Mouse (Mus musculus) embryonic facial prominence, embryonic 10.5 days (tissue): ENCODE measurements at regions not wholly inside any gene's neighbourhood (a gene's known extent, or its start where the extent isn't known, plus 50 kb on each side); places are given as distances from the start of the nearest gene placed in this dataset.

Source experiments
- DNase-seq: peaks from one replicate; pipeline ENCODE4 v3.0.0-alpha.2; 2017; ENCODE audit warnings: low spot score
- H3K27ac ChIP-seq: fragments of 300-500 bp; sonication (generic); replicated peaks from 2 replicates; pipeline ENCODE4 v1.5.1; 2016; ENCODE audit warnings: mild to moderate bottlenecking
- H3K27me3 ChIP-seq: fragments of 300-500 bp; sonication (generic); replicated peaks from 2 replicates; pipeline ENCODE4 v1.6.1; 2016; ENCODE audit warnings: low read depth, mild to moderate bottlenecking; ENCODE audit not compliant: poor library complexity, severe bottlenecking
- H3K36me3 ChIP-seq: fragments of 300-500 bp; sonication (generic); replicated peaks from 2 replicates; pipeline ENCODE4 v1.6.1; 2016; ENCODE audit warnings: mild to moderate bottlenecking, moderate library complexity
- H3K4me1 ChIP-seq: fragments of 300-500 bp; sonication (generic); 2 replicates; pipeline ENCODE4 v1.6.1; 2016
- H3K4me3 ChIP-seq: fragments of 300-500 bp; sonication (generic); 2 replicates; pipeline ENCODE4 v1.5.1; 2016; ENCODE audit warnings: mild to moderate bottlenecking, moderate library complexity
- H3K9me3 ChIP-seq: fragments of 300-500 bp; sonication (generic); 2 replicates; pipeline ENCODE4 v1.6.1; 2016; ENCODE audit warnings: mild to moderate bottlenecking
- WGBS: fragments of 180-500 bp; shearing (Covaris S2); methylation state at CpG from one replicate; pipeline ENCODE4 v1.1.7; 2016; 5-methylcytosine and 5-hydroxymethylcytosine counted together

- Histone ChIP-seq H3K4me1 (peaks cover 20% of the 10 kb centered on the region), H3K27ac (peak overlapping the region; percentile 48; the same call in 1 of the 2 replicates), H3K36me3 (no peaks in the 10 kb centered on the region), H3K27me3 (no peaks in the 10 kb centered on the region), H3K4me3 (no peak overlapping the region), H3K9me3 (0 out of 2 replicates have a peak, but pooled peaks cover 2% of the 10 kb centered on the region)
- DNase-seq, result no peak
- WGBS, result 82% methylated on average over 4 of the region's 4 CpGs
Observed at GRCm38 (mm10) chr15:93846797-93847196, 251.1 kb upstream of the Prickle1 start.

GRCm38 (mm10) chr15:93845801-93846200 is 250.1 kb upstream of the Prickle1 start:
- no peak for DNase-seq
- H3K4me3 ChIP-seq, result no peak overlapping the region
- H3K4me1 ChIP-seq, result peaks cover 16% of the 10 kb centered on the region
- H3K27ac ChIP-seq, result no peak overlapping the region
- 0 out of 2 replicates have a peak, but pooled peaks cover 2% of the 10 kb centered on the region for H3K9me3 ChIP-seq
- no peaks in the 10 kb centered on the region for H3K27me3 ChIP-seq
- WGBS, result 88% methylated on average over 6 of the region's 6 CpGs
- no peaks in the 10 kb centered on the region for H3K36me3 ChIP-seq

GRCm38 (mm10) chr15:93832956-93833355 is 237.3 kb upstream of the Prickle1 start:
- WGBS, result 90% methylated on average over 1 of the region's 1 CpGs
- no peak overlapping the region for H3K27ac ChIP-seq
- H3K9me3 ChIP-seq, result no peaks in the 10 kb centered on the region
- H3K4me3 ChIP-seq, result no peak overlapping the region
- H3K27me3 ChIP-seq, result no peaks in the 10 kb centered on the region
- DNase-seq, result no peak
- no peaks in the 10 kb centered on the region for H3K36me3 ChIP-seq
- H3K4me1 ChIP-seq, result peaks cover 7% of the 10 kb centered on the region

- no peaks in the 10 kb centered on the region for H3K27me3 ChIP-seq
- no peaks in the 10 kb centered on the region for H3K36me3 ChIP-seq
- 87% methylated on average over 14 of the region's 14 CpGs for WGBS
- no peak for DNase-seq
- H3K27ac ChIP-seq, result no peak overlapping the region
- H3K9me3 ChIP-seq, result no peaks in the 10 kb centered on the region
- peaks cover 7% of the 10 kb centered on the region for H3K4me1 ChIP-seq
- no peak overlapping the region for H3K4me3 ChIP-seq
Observed at GRCm38 (mm10) chr15:93832431-93832936, 236.8 kb upstream of the Prickle1 start.

GRCm38 (mm10) chr15:93831148-93831547 is 235.5 kb upstream of the Prickle1 start:
- 80% methylated on average over 3 of the region's 3 CpGs for WGBS
- DNase-seq, result no peak
- Histone ChIP-seq H3K4me1 (peaks cover 11% of the 10 kb centered on the region), H3K27ac (no peak overlapping the region), H3K9me3 (no peaks in the 10 kb centered on the region), H3K27me3 (no peaks in the 10 kb centered on the region), H3K36me3 (no peaks in the 10 kb centered on the region), H3K4me3 (no peak overlapping the region)

GRCm38 (mm10) chr15:93824729-93825694 is 229.3 kb upstream of the Prickle1 start:
- no peaks in the 10 kb centered on the region for H3K36me3 ChIP-seq
- WGBS, result 63% methylated on average over 28 of the region's 28 CpGs
- peaks cover 30% of the 10 kb centered on the region for H3K4me1 ChIP-seq
- H3K27ac ChIP-seq, result peak overlapping the region; percentile 73
- H3K4me3 ChIP-seq, result no peak overlapping the region
- no peaks in the 10 kb centered on the region for H3K27me3 ChIP-seq
- DNase-seq, result peak; percentile 22
- H3K9me3 ChIP-seq, result no peaks in the 10 kb centered on the region

DNA sequence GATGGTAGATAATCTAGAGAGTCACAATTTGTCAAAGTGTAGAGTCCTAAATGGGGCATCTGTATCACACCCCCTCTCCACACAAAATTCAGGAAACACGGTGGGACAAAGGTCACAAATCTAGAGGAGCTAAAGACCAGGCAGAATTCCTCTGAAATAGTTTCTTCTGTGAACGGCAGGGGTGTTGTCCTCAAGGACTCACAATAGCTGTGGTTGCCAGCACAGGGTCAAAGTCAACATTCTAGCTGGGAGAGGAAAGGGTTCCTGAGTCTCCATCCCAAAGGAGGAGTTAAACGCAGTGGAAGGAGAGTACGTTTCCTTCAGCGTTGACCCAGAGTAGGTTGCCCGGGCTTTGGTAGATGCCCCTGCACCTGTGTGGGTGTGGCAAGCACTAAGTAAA is 225.5 kb upstream of the Prickle1 start:
- no peaks in the 10 kb centered on the region for H3K9me3 ChIP-seq
- 83% methylated on average over 6 of the region's 6 CpGs for WGBS
- no peak for DNase-seq
- H3K27ac ChIP-seq, result no peak overlapping the region
- peaks cover 23% of the 10 kb centered on the region for H3K4me1 ChIP-seq
- no peak overlapping the region for H3K4me3 ChIP-seq
- no peaks in the 10 kb centered on the region for H3K36me3 ChIP-seq
- H3K27me3 ChIP-seq, result no peaks in the 10 kb centered on the region

DNA sequence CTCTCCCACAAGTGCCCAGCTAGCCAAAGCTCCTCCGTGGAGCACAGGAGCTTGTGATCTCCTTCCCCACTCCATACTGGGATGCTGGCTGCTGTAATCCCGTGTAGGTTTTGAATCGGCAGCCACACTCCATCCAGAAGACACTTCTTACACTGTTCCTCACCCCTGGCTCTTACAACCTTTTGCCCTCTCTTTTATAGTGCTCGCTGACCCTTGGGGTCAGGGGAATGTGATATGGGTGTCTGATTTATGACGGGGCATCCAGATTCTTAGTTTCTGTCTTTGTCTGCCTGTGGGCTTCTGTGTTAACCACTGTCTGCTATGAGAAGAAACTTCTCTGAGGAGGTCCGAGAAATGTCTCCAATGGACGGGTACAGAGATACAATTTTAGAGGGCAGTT is 216.3 kb upstream of the Prickle1 start:
- WGBS, result 61% methylated on average over 7 of the region's 7 CpGs
- DNase-seq, result no peak
- H3K27ac ChIP-seq, result 0 out of 2 replicates have a peak overlapping the region, but pooled peaks have one; percentile 16
- H3K4me1 ChIP-seq, result peaks cover 3% of the 10 kb centered on the region; the same call in 1 of the 2 replicates
- 0 out of 2 replicates have a peak, but pooled peaks cover 2% of the 10 kb centered on the region for H3K9me3 ChIP-seq
- H3K4me3 ChIP-seq, result no peak overlapping the region
- H3K27me3 ChIP-seq, result no peaks in the 10 kb centered on the region
- no peaks in the 10 kb centered on the region for H3K36me3 ChIP-seq

GRCm38 (mm10) chr15:93807993-93808392 is 212.3 kb upstream of the Prickle1 start:
- peaks cover 3% of the 10 kb centered on the region; the same call in 1 of the 2 replicates for H3K4me1 ChIP-seq
- no peaks in the 10 kb centered on the region for H3K36me3 ChIP-seq
- H3K27ac ChIP-seq, result no peak overlapping the region
- H3K9me3 ChIP-seq, result no peaks in the 10 kb centered on the region
- whole genome bisulfite sequencing, result 87% methylated on average over 8 of the region's 8 CpGs
- H3K4me3 ChIP-seq, result no peak overlapping the region
- H3K27me3 ChIP-seq, result no peaks in the 10 kb centered on the region
- no peak for DNase-seq

GRCm38 (mm10) chr15:93807505-93807904 is 211.8 kb upstream of the Prickle1 start:
- WGBS, result 93% methylated on average over 8 of the region's 8 CpGs
- Histone ChIP-seq H3K4me1 (peaks cover 3% of the 10 kb centered on the region; the same call in 1 of the 2 replicates), H3K4me3 (no peak overlapping the region), H3K9me3 (no peaks in the 10 kb centered on the region), H3K36me3 (no peaks in the 10 kb centered on the region), H3K27me3 (no peaks in the 10 kb centered on the region), H3K27ac (no peak overlapping the region)
- no peak for DNase-seq

DNA sequence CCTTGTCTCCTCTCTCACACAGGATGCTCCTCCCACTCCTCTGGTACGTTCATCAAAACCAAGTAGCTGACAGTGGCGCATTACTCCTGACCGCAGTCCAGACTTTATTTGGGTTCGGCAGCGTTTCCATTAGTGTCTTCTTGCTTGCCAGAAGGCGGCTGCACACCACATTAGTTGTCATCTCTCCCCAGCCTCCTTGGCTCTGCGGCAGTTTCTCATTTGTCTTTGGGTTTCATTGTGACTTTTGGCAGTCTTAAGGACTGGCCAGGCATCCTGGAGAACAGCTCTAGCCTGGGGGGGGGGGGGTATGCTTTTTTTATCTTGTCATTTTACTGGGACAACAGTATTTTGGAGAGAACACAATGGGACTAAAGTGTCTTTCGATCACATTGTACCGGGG is 209.0 kb upstream of the Prickle1 start:
- no peak for DNase-seq
- Histone ChIP-seq H3K4me1 (no peaks in the 10 kb centered on the region), H3K27me3 (no peaks in the 10 kb centered on the region), H3K4me3 (no peak overlapping the region), H3K27ac (no peak overlapping the region), H3K36me3 (no peaks in the 10 kb centered on the region), H3K9me3 (no peaks in the 10 kb centered on the region)
- 86% methylated on average over 9 of the region's 9 CpGs for WGBS

DNA sequence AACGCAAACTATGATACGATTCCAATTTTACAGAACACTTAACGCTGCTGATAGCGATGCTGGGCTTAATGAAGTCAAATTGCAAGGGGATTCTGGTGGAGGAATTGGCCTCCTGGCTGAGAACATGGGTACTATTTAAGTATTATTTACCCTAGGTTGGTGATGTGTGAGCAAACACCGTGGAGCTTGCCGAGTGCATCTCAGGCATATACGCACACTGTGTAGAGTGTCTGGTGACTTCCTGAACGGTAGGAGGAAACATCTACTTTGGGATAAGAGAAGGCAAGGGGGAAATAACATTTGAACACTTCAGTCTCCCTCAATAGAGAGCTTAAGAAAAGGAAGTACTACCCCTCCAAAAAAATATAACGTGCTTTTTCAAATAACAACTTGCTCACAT is 194.8 kb upstream of the Prickle1 start:
- H3K4me1 ChIP-seq, result peaks cover 29% of the 10 kb centered on the region
- H3K4me3 ChIP-seq, result no peak overlapping the region
- H3K27ac ChIP-seq, result no peak overlapping the region
- no peaks in the 10 kb centered on the region for H3K9me3 ChIP-seq
- H3K36me3 ChIP-seq, result no peaks in the 10 kb centered on the region
- 83% methylated on average over 9 of the region's 9 CpGs for WGBS
- H3K27me3 ChIP-seq, result no peaks in the 10 kb centered on the region
- no peak for DNase-seq

DNA sequence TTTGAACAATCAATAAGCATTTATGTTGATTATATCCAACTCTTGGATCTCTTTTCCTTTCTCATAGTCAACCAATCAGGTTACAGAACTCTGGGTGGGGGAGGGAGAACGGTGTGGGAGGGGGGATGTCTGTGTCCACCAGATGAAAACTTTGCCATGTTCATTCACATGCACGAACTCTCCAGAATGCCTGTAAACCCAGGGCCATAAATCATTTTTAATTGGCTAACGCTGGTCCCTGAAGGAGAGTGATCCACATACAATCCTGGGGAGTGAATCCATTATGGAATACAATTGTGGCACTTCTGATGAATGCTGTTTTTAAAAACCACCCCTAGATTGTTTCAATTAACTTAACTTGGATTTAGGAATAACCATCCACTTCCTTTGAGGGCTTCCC is 194.1 kb upstream of the Prickle1 start:
- 80% methylated on average over 3 of the region's 3 CpGs for WGBS
- peaks cover 29% of the 10 kb centered on the region for H3K4me1 ChIP-seq

More for the DNA sequence above, 194.1 kb upstream of the Prickle1 start:
- Histone ChIP-seq H3K9me3 (no peaks in the 10 kb centered on the region), H3K36me3 (no peaks in the 10 kb centered on the region), H3K4me3 (no peak overlapping the region), H3K27ac (no peak overlapping the region), H3K27me3 (no peaks in the 10 kb centered on the region)
- DNase-seq, result no peak
